Mouse (Mus musculus) lung, postnatal 0 days (tissue): ENCODE results near the gene Fam71f2. TPM values are rescaled to one million over a fixed set of nuclear protein-coding genes. Genes with fewer than 3 reads are reported as not detected.

ENCODE experiments used
- ATAC-seq: fragments of 200-750 bp; cut with Nextera tagmentation; 2 replicates; pipeline ENCODE4 v1.8.0; 2017; ENCODE audit warnings: moderate library complexity
- DNase-seq: peaks from one replicate; pipeline ENCODE4 v3.0.0-alpha.2; 2016; ENCODE audit warnings: low spot score
- H3K27ac ChIP-seq: fragments of 300-500 bp; sonication (generic); 2 replicates; pipeline ENCODE4 v1.5.1; 2014; ENCODE audit warnings: antibody characterized with exemption, mild to moderate bottlenecking, low read length, mixed read lengths
- H3K27me3 ChIP-seq: fragments of 300-500 bp; sonication (generic); replicated peaks from 2 replicates; pipeline ENCODE4 v1.6.1; 2014; ENCODE audit warnings: low read length, mixed read lengths; ENCODE audit not compliant: insufficient read depth
- H3K36me3 ChIP-seq: fragments of 300-500 bp; sonication (generic); 2 replicates; pipeline ENCODE4 v1.6.1; 2014; ENCODE audit warnings: low read length, mixed read lengths; ENCODE audit not compliant: insufficient read depth
- H3K4me1 ChIP-seq: fragments of 300-500 bp; sonication (generic); 2 replicates; pipeline ENCODE4 v1.6.1; 2014; ENCODE audit warnings: antibody characterized with exemption, low read depth, low read length, mixed read lengths; ENCODE audit not compliant: insufficient read depth
- H3K4me2 ChIP-seq: fragments of 300-500 bp; sonication (generic); replicated peaks from 2 replicates; pipeline ENCODE4 v1.6.1; 2014; ENCODE audit warnings: low read depth, mild to moderate bottlenecking, low read length, moderate library complexity, mixed read lengths
- H3K4me3 ChIP-seq: fragments of 300-500 bp; sonication (generic); 2 replicates; pipeline ENCODE4 v1.5.1; 2014; ENCODE audit warnings: low read depth, low read length
- H3K9ac ChIP-seq: fragments of 300-500 bp; sonication (generic); replicated peaks from 2 replicates; pipeline ENCODE4 v1.6.1; 2014; ENCODE audit warnings: low read depth, mild to moderate bottlenecking
- H3K9me3 ChIP-seq: fragments of 300-500 bp; sonication (generic); 2 replicates; pipeline ENCODE4 v1.6.1; 2016; ENCODE audit warnings: low read length, mixed read lengths
- CTCF ChIP-seq: IDR thresholded peaks from 2 replicates; pipeline ENCODE4 v1.5.1; 2016; ENCODE audit warnings: antibody characterized with exemption, mild to moderate bottlenecking
- EP300 ChIP-seq: IDR thresholded peaks from 2 replicates; pipeline ENCODE4 v1.6.1; 2016; ENCODE audit warnings: antibody characterized with exemption, mild to moderate bottlenecking, control low read depth
- WGBS: fragments of 180-500 bp; shearing (Covaris S2); extraction: QIAGEN DNeasy Blood & Tissue Kit; methylation state at CpG from one replicate; pipeline ENCODE4 v1.1.7; 2014; 5-methylcytosine and 5-hydroxymethylcytosine counted together
- polyA plus RNA-seq: library from polyadenylated mRNA; unstranded; fragments of >200 nt; fragmentation: Nextera tagmentation; extraction: Ambion mirVana; gene quantifications from 2 replicates; pipeline ENCODE4 v1.2.1, GENCODE M21; 2015

The Fam71f2 gene
- polyA plus RNA-seq, 1 experiment from 2014 or later = 1.2 TPM

GRCm38 (mm10) chr6:29270961-29271360 is 8.4 kb upstream of the Fam71f2 start:
- H3K4me3 ChIP-seq = no peak overlapping the region; the same call in 1 of the 2 replicates
- ATAC-seq = peak; percentile 61
- DNase-seq = peak; percentile 80
- H3K9ac ChIP-seq = 0 out of 2 replicates have a peak overlapping the region, but pooled peaks have one; percentile 23
- peak overlapping the region; percentile 64; the same call in 1 of the 2 replicates for H3K27ac ChIP-seq
- H3K9me3 ChIP-seq = no peaks in the 10 kb centered on the region
- H3K27me3 ChIP-seq = 0 out of 2 replicates have a peak, but pooled peaks cover 3% of the 10 kb centered on the region
- H3K4me1 ChIP-seq = peaks cover 7% of the 10 kb centered on the region; the same call in 1 of the 2 replicates
- WGBS = 6% methylated on average over 8 of the region's 8 CpGs
- TF ChIP-seq CTCF (no peak), EP300 (peak; percentile 75)
- H3K4me2 ChIP-seq = peak overlapping the region; percentile 45
- H3K36me3 ChIP-seq = no peaks in the 10 kb centered on the region; the same call in 1 of the 2 replicates

GRCm38 (mm10) chr6:29272312-29273072 is 6.9 kb upstream of the Fam71f2 start, which contains the start of gene Hilpda:
Gene Hilpda, plus strand, starts transcription at chr6:29272488.
- under 1% methylated on average over 46 of the region's 46 CpGs for WGBS
- ATAC-seq = peak; percentile 96

GRCm38 (mm10) chr6:29276746-29277145 is 2.6 kb upstream of the Fam71f2 start:
- H3K9me3 ChIP-seq = no peaks in the 10 kb centered on the region
- no peak overlapping the region for H3K4me3 ChIP-seq
- H3K27me3 ChIP-seq = 0 out of 2 replicates have a peak, but pooled peaks cover 3% of the 10 kb centered on the region
- H3K27ac ChIP-seq = no peak overlapping the region
- no peaks in the 10 kb centered on the region for H3K4me1 ChIP-seq
- no peak for ATAC-seq
- no peaks in the 10 kb centered on the region; the same call in 1 of the 2 replicates for H3K36me3 ChIP-seq
- H3K9ac ChIP-seq = no peak overlapping the region
- no peak for DNase-seq
- no peak overlapping the region for H3K4me2 ChIP-seq
- no peak for TF ChIP-seq EP300
- TF ChIP-seq CTCF = no peak
- 77% methylated on average over 5 of the region's 5 CpGs for WGBS

More at GRCm38 (mm10) chr6:29272312-29273072, 6.9 kb upstream of the Fam71f2 start, which contains the start of gene Hilpda:
- TF ChIP-seq CTCF (no peak), EP300 (peak; percentile 53)
- Histone ChIP-seq H3K36me3 (no peaks in the 10 kb centered on the region; the same call in 1 of the 2 replicates), H3K4me2 (peak within 1 kb of the TSS; percentile 73), H3K27me3 (0 out of 2 replicates have a peak, but pooled peaks cover 3% of the 10 kb centered on the region), H3K9ac (peak within 1 kb of the TSS; percentile 78), H3K9me3 (no peaks in the 10 kb centered on the region), H3K4me3 (peak within 1 kb of the TSS; percentile 70), H3K4me1 (peaks cover 7% of the 10 kb centered on the region; the same call in 1 of the 2 replicates), H3K27ac (peak within 1 kb of the TSS; percentile 87)
- peak; percentile 98 for DNase-seq

- DNase-seq (peak; percentile 91), ATAC-seq (peak; percentile 78)
- Histone ChIP-seq H3K4me1 (no peaks in the 10 kb centered on the region), H3K9me3 (no peaks in the 10 kb centered on the region), H3K36me3 (no peaks in the 10 kb centered on the region; the same call in 1 of the 2 replicates), H3K27ac (no peak overlapping the region), H3K9ac (no peak overlapping the region), H3K27me3 (0 out of 2 replicates have a peak, but pooled peaks cover 3% of the 10 kb centered on the region), H3K4me2 (no peak overlapping the region), H3K4me3 (no peak overlapping the region)
- TF ChIP-seq CTCF (peak; percentile 86), EP300 (no peak)
- 26% methylated on average over 8 of the region's 8 CpGs for WGBS
Measured at GRCm38 (mm10) chr6:29278513-29279267, 703 bp upstream of the Fam71f2 start.

GRCm38 (mm10) chr6:29280671-29281070 is 1.3 kb downstream of the Fam71f2 start:
- H3K36me3 ChIP-seq = no peaks in the 10 kb centered on the region
- DNase-seq (no peak), ATAC-seq (no peak)
- no peaks in the 10 kb centered on the region for H3K4me1 ChIP-seq
- H3K9ac ChIP-seq = no peak overlapping the region
- no peak overlapping the region for H3K27ac ChIP-seq
- H3K27me3 ChIP-seq = no peaks in the 10 kb centered on the region
- TF ChIP-seq CTCF (no peak), EP300 (no peak)
- WGBS = 29% methylated on average over 7 of the region's 7 CpGs
- no peak overlapping the region for H3K4me2 ChIP-seq
- no peak overlapping the region for H3K4me3 ChIP-seq
- no peaks in the 10 kb centered on the region for H3K9me3 ChIP-seq

- TF ChIP-seq EP300 (no peak), CTCF (no peak)
- DNase-seq = no peak
Measured at GRCm38 (mm10) chr6:29286870-29287269, 7.5 kb downstream of the Fam71f2 start.

More at GRCm38 (mm10) chr6:29286870-29287269, 7.5 kb downstream of the Fam71f2 start:
- Histone ChIP-seq H3K9me3 (no peaks in the 10 kb centered on the region), H3K36me3 (no peaks in the 10 kb centered on the region), H3K9ac (no peak overlapping the region), H3K27me3 (no peaks in the 10 kb centered on the region), H3K4me3 (no peak overlapping the region), H3K27ac (no peak overlapping the region), H3K4me2 (no peak overlapping the region), H3K4me1 (no peaks in the 10 kb centered on the region)
- 68% methylated on average over 7 of the region's 7 CpGs for WGBS
- ATAC-seq = no peak
